Mouse (Mus musculus) embryonic facial prominence, embryonic 13.5 days (tissue): ENCODE results near the gene Coq8a. TPM values are rescaled to one million over a fixed set of nuclear protein-coding genes. Genes with fewer than 3 reads are reported as not detected.

Experiments
- ATAC-seq: fragments of 200-750 bp; cut with Nextera tagmentation; 2 replicates; pipeline ENCODE4 v1.8.0; 2017; ENCODE audit warnings: low read depth; ENCODE audit not compliant: insufficient number of reproducible peaks, insufficient read depth, low FRiP score, low TSS enrichment
- H3K27ac ChIP-seq: fragments of 300-500 bp; sonication (generic); 2 replicates; pipeline ENCODE4 v1.5.1; 2015; ENCODE audit warnings: moderate library complexity, mild to moderate bottlenecking, inconsistent platforms
- H3K27me3 ChIP-seq: fragments of 300-500 bp; sonication (generic); 2 replicates; pipeline ENCODE4 v1.6.1; 2015; ENCODE audit warnings: mild to moderate bottlenecking, inconsistent platforms
- H3K36me3 ChIP-seq: fragments of 300-500 bp; sonication (generic); 2 replicates; pipeline ENCODE4 v1.6.1; 2015; ENCODE audit warnings: mild to moderate bottlenecking, inconsistent platforms
- H3K4me1 ChIP-seq: fragments of 300-500 bp; sonication (generic); 2 replicates; pipeline ENCODE4 v1.6.1; 2015; ENCODE audit warnings: inconsistent platforms
- H3K4me2 ChIP-seq: fragments of 300-500 bp; sonication (generic); 2 replicates; pipeline ENCODE4 v1.6.1; 2015; ENCODE audit warnings: moderate library complexity, mild to moderate bottlenecking, inconsistent platforms
- H3K4me3 ChIP-seq: fragments of 300-500 bp; sonication (generic); 2 replicates; pipeline ENCODE4 v1.5.1; 2015; ENCODE audit warnings: mild to moderate bottlenecking, inconsistent platforms
- H3K9ac ChIP-seq: fragments of 300-500 bp; sonication (generic); 2 replicates; pipeline ENCODE4 v1.6.1; 2015; ENCODE audit warnings: mild to moderate bottlenecking, inconsistent platforms
- H3K9me3 ChIP-seq: fragments of 300-500 bp; sonication (generic); 2 replicates; pipeline ENCODE4 v1.6.1; 2016; ENCODE audit warnings: inconsistent platforms
- WGBS: fragments of 180-500 bp; shearing (Covaris S2); methylation state at CpG from one replicate; pipeline ENCODE4 v1.1.7; 2015; ENCODE audit warnings: mixed read lengths; 5-methylcytosine and 5-hydroxymethylcytosine counted together
- polyA plus RNA-seq: library from polyadenylated mRNA; unstranded; fragments of >200 nt; fragmentation: Nextera tagmentation; extraction: Ambion mirVana; gene quantifications from 2 replicates; pipeline ENCODE4 v1.2.1, GENCODE M21; 2015

Coq8a gene
- polyA plus RNA-seq, 1 experiment from 2014 or later, result 4.1 TPM

DNA sequence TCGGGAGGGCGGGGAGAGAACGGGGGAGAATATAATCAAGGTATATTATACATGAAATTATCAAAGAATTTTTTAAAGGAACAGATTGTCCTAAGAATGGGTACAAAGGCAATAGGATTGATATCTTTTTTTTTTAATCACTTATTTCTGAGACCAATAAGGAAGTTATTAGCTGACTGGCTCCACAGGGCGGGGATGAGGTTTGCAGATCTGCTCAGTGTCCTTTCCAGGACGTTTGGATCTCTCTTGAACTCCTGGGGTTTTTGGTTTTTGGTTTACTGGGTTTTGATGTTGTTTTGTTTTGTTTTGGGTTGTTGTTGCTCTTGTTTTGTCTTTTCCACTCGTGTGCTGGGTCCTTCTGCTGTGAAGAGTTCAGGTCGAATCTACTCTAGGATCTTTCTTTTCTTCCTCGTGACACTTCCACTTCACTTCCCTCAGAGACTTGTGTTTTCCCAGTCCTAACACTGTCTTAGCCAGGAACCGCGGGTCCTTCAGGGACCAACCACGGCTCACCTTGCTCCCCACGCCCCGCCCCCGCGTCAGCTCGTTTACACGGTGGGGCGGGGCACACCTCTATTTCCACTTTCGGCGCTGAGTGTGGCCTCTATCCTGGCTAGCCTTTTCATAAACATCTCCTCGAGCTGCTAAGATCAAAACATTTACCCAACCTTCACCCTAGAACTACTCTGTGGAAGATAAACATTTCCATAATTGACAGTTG is 26.3 kb upstream of the Coq8a start:
- Histone ChIP-seq H3K9ac (peak overlapping the region; percentile 63), H3K4me2 (peak overlapping the region; percentile 68), H3K4me3 (peak overlapping the region; percentile 50), H3K27me3 (peaks cover 3% of the 10 kb centered on the region; the same call in 1 of the 2 replicates), H3K9me3 (no peaks in the 10 kb centered on the region), H3K4me1 (peaks cover 19% of the 10 kb centered on the region), H3K36me3 (0 out of 2 replicates have a peak, but pooled peaks cover 3% of the 10 kb centered on the region), H3K27ac (peak overlapping the region; percentile 80)
- 10% methylated on average over 21 of the region's 21 CpGs for WGBS
- ATAC-seq, result peak; percentile 78

DNA sequence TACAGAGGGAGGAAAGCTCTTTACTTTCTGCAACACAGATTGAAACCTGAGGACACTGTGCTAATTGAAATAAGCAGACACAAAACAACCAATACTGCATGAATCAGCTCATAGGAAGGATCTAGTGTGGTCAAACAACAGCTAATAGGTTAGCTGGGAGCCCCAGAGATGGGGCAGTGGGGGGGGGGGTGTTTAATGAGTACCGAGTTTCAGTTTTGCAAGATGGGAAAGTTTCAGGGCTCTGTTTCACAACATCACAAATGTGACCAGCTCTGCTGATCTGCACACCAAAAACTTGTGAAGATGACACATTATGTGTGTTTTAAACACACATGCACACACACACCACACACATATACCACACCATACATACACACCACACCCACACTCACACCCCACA is 22.6 kb upstream of the Coq8a start:
- 50% methylated on average over 1 of the region's 1 CpGs for WGBS
- H3K27me3 ChIP-seq, result peaks cover 3% of the 10 kb centered on the region; the same call in 1 of the 2 replicates
- peaks cover 19% of the 10 kb centered on the region for H3K4me1 ChIP-seq
- H3K9me3 ChIP-seq, result no peaks in the 10 kb centered on the region
- no peak overlapping the region for H3K9ac ChIP-seq
- no peak overlapping the region for H3K27ac ChIP-seq
- ATAC-seq, result no peak
- no peak overlapping the region for H3K4me3 ChIP-seq
- no peaks in the 10 kb centered on the region for H3K36me3 ChIP-seq
- H3K4me2 ChIP-seq, result no peak overlapping the region

DNA sequence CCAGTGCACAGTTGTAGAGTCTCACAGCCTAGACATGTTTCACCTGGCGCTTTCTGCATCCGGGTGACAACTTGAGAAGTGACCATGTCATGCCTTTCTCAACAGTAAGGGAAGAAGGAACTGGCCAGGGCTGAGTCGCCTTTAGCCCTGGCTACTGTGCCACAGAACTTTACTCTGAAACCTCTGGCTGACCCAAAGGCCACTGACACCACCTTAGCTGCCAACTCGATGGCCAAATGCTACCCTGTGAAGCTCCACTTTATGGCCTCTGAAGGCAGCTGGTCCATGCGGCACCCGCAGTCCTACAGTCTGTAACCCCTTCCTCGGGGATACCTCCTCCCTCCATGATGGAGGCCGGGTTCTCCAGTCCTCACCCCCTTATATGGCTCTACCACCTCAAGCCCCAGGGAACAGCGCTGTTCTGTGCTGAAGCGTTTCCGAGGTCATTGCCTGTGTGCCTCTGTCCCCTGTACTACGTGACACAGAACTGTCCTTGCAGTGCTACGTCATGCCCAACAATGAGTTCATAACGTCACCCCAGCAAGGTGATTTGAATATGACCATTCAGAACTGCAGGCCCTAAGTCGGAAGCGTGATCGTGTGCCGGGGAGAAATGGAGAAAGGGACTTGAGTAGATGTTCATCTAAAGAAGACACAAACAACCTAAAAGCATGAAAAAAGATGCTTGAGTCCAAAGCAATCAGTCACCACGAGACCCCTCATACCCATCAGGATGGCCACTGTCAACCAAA is 21.6 kb upstream of the Coq8a start:
- Histone ChIP-seq H3K4me1 (peaks cover 12% of the 10 kb centered on the region), H3K4me2 (no peak overlapping the region), H3K27ac (no peak overlapping the region), H3K4me3 (no peak overlapping the region), H3K27me3 (peaks cover 3% of the 10 kb centered on the region; the same call in 1 of the 2 replicates), H3K36me3 (no peaks in the 10 kb centered on the region), H3K9ac (no peak overlapping the region), H3K9me3 (no peaks in the 10 kb centered on the region)
- WGBS, result 87% methylated on average over 19 of the region's 19 CpGs
- ATAC-seq, result no peak

DNA sequence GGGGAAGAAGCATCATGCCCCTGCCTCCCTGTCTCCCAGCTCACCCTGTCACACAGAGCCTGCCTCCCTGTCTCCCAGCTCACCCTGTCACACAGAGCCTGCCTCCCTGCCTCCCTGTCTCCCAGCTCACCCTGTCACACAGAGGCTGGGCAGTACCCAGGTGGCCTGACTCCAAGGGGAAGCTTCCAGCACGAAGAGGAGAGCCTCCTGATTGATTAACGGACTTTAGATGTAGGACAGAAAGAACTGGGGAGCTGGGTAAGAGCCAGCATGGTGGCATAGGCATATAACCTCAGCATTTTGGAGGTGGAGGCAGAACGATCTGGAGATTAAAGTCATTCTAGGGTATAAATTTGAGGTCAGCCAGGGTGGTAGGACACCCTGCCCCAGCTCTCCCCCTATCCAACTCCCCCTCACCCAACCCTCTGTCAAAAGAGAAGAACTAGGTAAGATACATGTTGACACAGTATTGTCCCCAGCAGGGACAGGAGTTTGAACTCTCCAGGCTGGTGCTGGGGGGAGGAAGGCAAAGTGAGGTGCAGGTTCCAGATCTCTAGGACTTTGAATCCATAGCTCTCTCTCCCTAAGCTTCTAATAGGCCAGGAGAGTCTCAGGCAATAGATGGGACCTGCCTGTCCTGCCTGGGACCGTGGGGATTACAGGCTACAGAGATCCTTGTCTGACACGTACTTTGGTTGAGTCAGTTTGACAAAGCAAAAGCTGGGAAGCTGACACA is 17.3 kb upstream of the Coq8a start:
- Histone ChIP-seq H3K27me3 (no peaks in the 10 kb centered on the region), H3K4me2 (no peak overlapping the region), H3K27ac (no peak overlapping the region), H3K9ac (no peak overlapping the region), H3K9me3 (no peaks in the 10 kb centered on the region), H3K4me1 (0 out of 2 replicates have a peak, but pooled peaks cover 4% of the 10 kb centered on the region), H3K36me3 (no peaks in the 10 kb centered on the region), H3K4me3 (no peak overlapping the region)
- ATAC-seq, result no peak
- 64% methylated on average over 5 of the region's 5 CpGs for WGBS

DNA sequence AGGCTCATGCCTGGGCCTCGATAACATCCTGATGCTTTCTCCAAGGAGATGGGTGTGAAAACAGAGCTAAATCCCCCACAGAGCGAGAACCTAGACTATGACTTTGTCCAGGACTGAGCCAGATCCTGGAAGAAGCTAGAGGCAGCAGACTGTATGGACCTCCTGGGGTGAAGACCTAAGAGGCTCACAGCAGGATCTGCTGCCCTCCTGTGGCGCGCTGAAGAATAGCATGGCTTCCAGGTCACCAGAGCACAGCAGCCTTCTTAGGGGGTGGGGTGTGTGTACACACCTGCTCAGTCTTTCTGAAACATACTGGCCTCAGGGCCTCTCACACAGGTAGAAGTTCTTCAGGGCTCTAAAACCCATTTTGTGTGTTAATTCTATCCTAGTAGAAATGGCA is 15.6 kb upstream of the Coq8a start:
- 22% methylated on average over 4 of the region's 4 CpGs for WGBS
- H3K4me2 ChIP-seq, result no peak overlapping the region
- H3K27ac ChIP-seq, result no peak overlapping the region
- no peaks in the 10 kb centered on the region for H3K27me3 ChIP-seq
- no peaks in the 10 kb centered on the region for H3K4me1 ChIP-seq
- H3K9ac ChIP-seq, result no peak overlapping the region
- no peak overlapping the region for H3K4me3 ChIP-seq
- no peaks in the 10 kb centered on the region for H3K9me3 ChIP-seq
- H3K36me3 ChIP-seq, result no peaks in the 10 kb centered on the region
- ATAC-seq, result peak; percentile 78; the same call in 1 of the 2 replicates

DNA sequence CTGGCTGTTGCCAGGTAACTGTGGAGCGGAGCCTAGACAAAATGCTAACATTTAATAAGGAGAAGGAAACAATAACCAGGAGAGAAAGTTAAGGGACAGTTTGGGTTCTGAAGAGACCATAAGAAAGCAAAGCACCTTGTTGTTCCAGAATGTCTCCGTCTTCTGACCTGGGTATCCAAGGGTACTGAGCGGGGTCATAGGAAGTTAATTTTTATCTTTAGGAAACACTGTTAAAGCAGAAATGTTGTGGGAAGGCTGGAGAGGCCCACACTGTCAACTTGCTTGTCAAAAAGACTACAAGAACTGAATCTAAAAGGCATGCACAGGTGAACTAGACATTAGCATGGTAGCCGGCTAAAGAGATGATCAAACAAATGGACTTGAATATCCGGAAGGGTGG is 13.5 kb upstream of the Coq8a start:
- no peak for ATAC-seq
- Histone ChIP-seq H3K4me1 (no peaks in the 10 kb centered on the region), H3K4me2 (no peak overlapping the region), H3K27ac (no peak overlapping the region), H3K36me3 (no peaks in the 10 kb centered on the region), H3K9ac (no peak overlapping the region), H3K27me3 (no peaks in the 10 kb centered on the region), H3K9me3 (no peaks in the 10 kb centered on the region), H3K4me3 (no peak overlapping the region)
- WGBS, result 89% methylated on average over 5 of the region's 5 CpGs

DNA sequence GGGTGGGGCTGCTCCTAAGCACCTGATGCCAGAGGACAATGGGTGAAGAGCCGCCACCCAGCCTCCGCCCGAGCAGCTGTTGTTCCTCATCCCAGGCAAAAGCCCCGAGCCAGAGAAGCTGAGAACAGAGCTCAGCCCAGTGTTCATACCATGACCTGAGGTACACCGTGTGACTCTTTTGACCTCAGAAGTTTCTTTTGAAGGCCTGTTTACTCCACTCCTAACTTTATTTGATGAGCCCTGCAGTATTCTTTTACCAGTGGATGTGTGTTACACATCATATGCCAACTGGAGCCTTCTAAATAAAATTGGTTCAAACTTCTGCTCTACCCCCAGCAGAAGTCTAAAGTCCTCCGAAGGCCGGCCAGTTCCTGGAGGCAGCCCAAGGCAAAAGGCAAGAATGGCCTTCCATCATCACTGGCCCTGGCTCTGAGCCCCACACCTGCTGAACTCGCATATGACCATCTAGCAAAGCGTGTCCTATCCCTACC is 11.4 kb upstream of the Coq8a start:
- Histone ChIP-seq H3K4me2 (no peak overlapping the region), H3K9ac (no peak overlapping the region), H3K36me3 (no peaks in the 10 kb centered on the region), H3K9me3 (no peaks in the 10 kb centered on the region), H3K4me3 (no peak overlapping the region), H3K4me1 (no peaks in the 10 kb centered on the region), H3K27ac (no peak overlapping the region), H3K27me3 (no peaks in the 10 kb centered on the region)
- no peak for ATAC-seq
- WGBS, result 83% methylated on average over 9 of the region's 9 CpGs

DNA sequence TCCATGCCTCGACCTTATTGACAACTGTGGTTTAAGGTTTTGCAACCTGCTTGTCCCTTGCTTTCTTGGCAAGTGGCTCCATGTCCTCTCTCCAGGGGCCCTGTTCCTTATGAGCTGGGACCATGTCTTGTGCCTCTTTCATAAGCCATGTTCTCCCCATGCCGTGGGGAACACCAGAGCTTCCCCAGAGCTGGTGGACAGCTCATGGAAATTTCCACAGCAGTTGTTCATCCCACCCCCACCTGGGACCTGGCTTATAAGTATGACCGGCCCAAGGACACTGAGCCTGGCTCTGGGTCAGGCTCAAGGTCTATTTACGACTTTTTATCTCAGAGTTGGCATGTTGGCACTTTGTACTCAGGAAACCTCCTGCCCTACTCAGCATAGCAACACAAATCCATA is 10.6 kb upstream of the Coq8a start:
- no peak overlapping the region for H3K9ac ChIP-seq
- no peak for ATAC-seq
- H3K27me3 ChIP-seq, result no peaks in the 10 kb centered on the region
- 72% methylated on average over 4 of the region's 4 CpGs for WGBS
- H3K9me3 ChIP-seq, result no peaks in the 10 kb centered on the region
- H3K36me3 ChIP-seq, result no peaks in the 10 kb centered on the region
- no peak overlapping the region for H3K27ac ChIP-seq
- H3K4me3 ChIP-seq, result no peak overlapping the region
- H3K4me1 ChIP-seq, result no peaks in the 10 kb centered on the region
- H3K4me2 ChIP-seq, result no peak overlapping the region

DNA sequence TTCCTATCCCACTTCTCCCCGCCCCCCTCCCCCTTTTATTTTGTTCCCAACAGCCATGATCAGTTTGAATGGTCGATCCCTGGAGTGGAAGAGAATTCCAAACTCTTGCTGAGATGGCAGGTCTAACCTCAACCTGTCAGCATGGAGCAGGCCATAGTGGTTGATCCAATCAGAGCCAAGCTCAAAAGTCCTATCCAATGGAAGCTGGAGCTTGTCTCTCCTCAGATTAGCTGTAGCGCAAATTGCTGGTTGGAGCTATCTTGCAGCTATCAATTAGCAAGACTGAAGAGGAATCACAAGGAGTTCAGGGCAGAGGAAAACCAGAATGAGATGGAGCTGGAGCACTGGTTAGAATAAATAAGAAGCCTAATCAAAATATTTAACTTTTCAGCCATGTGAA is 9.0 kb upstream of the Coq8a start:
- Histone ChIP-seq H3K4me1 (no peaks in the 10 kb centered on the region), H3K9me3 (no peaks in the 10 kb centered on the region), H3K27me3 (no peaks in the 10 kb centered on the region), H3K4me2 (no peak overlapping the region), H3K4me3 (no peak overlapping the region), H3K27ac (no peak overlapping the region), H3K36me3 (no peaks in the 10 kb centered on the region), H3K9ac (no peak overlapping the region)
- no peak for ATAC-seq
- 80% methylated on average over 3 of the region's 3 CpGs for WGBS

DNA sequence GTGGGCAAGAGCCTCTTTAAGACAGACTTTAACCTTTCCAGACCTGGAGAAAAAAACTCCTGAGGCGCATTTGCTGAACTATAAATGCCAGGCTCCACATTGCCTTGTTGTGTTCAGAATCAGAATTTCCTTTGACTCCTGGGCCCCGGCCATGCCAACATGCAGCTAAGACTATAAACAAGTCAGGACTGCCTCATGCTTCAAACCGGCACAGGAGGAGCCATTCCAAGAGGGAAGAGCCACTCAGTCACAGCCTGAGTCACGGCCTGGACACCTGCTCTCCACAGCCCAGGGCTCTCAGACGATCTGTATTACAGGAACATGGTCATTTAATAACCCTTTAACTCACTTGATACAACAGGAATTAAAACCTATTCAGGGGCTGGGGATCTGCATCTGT is 1.3 kb upstream of the Coq8a start:
- Histone ChIP-seq H3K27ac (no peak overlapping the region), H3K4me1 (peaks cover 6% of the 10 kb centered on the region), H3K9me3 (no peaks in the 10 kb centered on the region), H3K27me3 (no peaks in the 10 kb centered on the region), H3K9ac (no peak overlapping the region), H3K4me3 (no peak overlapping the region), H3K36me3 (no peaks in the 10 kb centered on the region), H3K4me2 (no peak overlapping the region)
- ATAC-seq, result no peak
- WGBS, result 64% methylated on average over 5 of the region's 5 CpGs

DNA sequence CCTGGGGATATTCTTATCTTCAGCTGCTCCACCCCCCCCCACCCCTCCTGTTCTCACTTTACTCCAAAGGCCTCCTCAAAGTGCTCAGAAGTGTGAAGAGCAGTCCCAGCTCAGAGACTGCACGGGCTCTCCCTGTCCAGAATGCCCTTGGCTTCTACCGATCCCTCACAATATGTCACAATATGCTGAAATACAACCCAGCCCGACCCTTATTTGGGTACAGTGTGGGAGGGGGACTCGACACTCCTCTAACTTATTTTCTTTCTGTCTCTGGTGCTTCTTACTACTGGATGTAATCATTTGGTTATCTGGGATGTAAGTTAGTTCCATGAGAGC is 281 bp upstream of the Coq8a start:
- Histone ChIP-seq H3K27me3 (no peaks in the 10 kb centered on the region), H3K4me1 (peaks cover 12% of the 10 kb centered on the region), H3K9ac (no peak overlapping the region), H3K27ac (no peak overlapping the region), H3K4me3 (no peak overlapping the region), H3K36me3 (no peaks in the 10 kb centered on the region), H3K9me3 (no peaks in the 10 kb centered on the region), H3K4me2 (no peak overlapping the region)
- no peak for ATAC-seq
- 62% methylated on average over 4 of the region's 4 CpGs for WGBS
